Mouse (Mus musculus): Measurements from ENCODE around the gene Hoxa10. TPM values are rescaled to one million over a fixed set of nuclear protein-coding genes. Genes with fewer than 3 reads are reported as not detected.

The Hoxa10 gene
- polyA plus RNA-seq, 1 experiment from 2014 or later, result 20.2 TPM

DNA sequence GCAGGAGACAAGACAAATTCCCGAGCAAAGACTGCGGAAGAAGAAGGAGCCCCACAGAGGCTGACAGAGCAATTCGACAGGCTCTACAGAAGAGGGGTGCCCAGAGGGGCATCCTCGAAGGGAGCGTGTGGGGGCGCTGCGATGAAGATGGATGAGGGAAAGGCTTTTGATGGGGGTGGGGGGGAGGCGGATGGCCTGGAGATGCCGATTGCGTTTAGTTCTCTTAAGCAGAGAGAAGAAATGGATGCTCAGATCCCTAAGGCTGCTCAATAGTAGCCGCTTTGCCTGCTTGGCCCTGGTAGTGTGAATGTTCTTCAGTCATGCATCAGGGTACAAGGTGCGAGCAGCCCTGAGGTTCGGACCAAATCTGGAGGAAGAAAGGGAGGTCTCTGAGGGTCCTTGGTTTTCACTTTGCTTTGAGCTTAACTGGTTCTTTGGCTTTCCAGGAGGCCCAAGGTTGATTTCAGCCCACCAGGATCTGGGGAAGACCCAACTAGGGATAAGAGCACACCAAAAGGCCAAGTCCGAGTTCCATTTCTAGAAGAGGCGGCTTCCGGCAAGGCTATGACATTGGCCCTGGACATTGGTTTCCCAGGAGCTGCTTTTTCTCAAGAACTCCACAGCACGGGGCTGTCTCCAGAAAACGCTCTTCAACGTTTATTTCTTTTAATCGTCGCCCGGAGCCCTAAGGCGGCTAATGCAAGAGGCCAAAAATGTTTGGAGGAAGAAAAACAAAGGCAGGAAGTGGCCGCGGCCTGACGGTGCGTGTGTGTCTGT lies 8.2 kb upstream of the Hoxa10 start:
- Histone ChIP-seq H3K9me3 (no peaks in the 10 kb centered on the region), H3K4me3 (replicated peaks) (no peak overlapping the region; the same call in 1 of the 2 replicates), H3K27me3 (replicated peaks) (peaks cover 93% of the 10 kb centered on the region), H3K27ac (no peak overlapping the region), H3K4me1 (replicated peaks) (0 out of 2 replicates have a peak, but pooled peaks cover 19% of the 10 kb centered on the region), H3K4me2 (replicated peaks) (peak overlapping the region; percentile 30), H3K36me3 (no peaks in the 10 kb centered on the region), H3K9ac (0 out of 2 replicates have a peak overlapping the region, but pooled peaks have one; percentile 23)
- WGBS, result 2% methylated on average over 27 of the region's 27 CpGs
- no peak for ATAC-seq

DNA sequence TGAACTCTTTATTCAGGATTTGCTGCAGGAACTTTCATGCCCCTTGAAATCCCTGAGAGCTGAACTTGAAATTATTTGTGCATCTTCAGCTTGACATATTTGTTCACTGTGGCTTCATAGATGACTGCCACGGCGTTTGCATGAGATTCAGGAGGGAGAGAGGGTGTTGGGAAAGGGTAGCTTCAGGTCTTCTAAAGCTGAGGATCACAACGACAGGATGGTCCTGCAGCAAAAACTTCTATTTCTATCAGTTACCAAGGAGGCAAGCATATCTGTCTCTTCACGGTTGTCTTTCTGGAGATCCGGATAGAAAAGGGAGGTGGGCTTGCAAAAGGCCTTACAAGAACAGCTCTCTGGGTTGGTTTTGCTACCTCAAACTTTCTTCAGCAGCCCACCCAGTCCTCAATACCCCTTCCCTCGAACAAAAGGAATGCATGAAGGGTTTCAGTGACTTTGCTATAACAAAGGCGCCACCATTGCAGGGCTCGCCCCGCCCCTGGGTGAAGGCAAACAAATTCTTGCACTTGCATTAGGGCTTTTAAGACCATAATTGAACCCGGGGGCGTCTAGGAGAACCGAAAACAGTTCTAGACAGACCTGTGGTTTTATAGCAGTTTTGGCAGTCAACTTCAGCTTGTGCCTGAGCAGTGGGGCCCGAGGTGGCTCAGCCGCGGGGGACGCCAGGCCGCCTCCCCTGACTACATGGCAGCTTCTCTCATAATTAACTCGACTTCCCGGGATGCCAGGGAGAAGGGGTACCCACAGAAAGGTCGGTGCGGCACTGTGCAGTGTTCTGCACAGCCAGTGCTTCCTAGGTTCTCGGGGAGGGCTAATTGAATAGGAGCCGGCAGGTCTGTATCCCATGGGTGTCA lies 7.3 kb upstream of the Hoxa10 start:
- no peaks in the 10 kb centered on the region for H3K9me3 ChIP-seq
- peak overlapping the region; percentile 30 for H3K4me2 ChIP-seq (replicated peaks)
- H3K9ac ChIP-seq, result no peak overlapping the region
- H3K27ac ChIP-seq, result no peak overlapping the region
- H3K27me3 ChIP-seq (replicated peaks), result peaks cover 94% of the 10 kb centered on the region
- no peaks in the 10 kb centered on the region for H3K36me3 ChIP-seq
- H3K4me3 ChIP-seq (replicated peaks), result no peak overlapping the region
- H3K4me1 ChIP-seq (replicated peaks), result 0 out of 2 replicates have a peak, but pooled peaks cover 18% of the 10 kb centered on the region
- ATAC-seq, result no peak
- WGBS, result 2% methylated on average over 23 of the region's 23 CpGs

GRCm38 (mm10) chr6:52246916-52247315 lies 6.3 kb upstream of the Hoxa10 start:
- 6% methylated on average over 3 of the region's 3 CpGs for WGBS
- Histone ChIP-seq H3K36me3 (no peaks in the 10 kb centered on the region), H3K9me3 (no peaks in the 10 kb centered on the region), H3K4me1 (replicated peaks) (0 out of 2 replicates have a peak, but pooled peaks cover 18% of the 10 kb centered on the region), H3K27me3 (replicated peaks) (peaks cover 93% of the 10 kb centered on the region), H3K9ac (peak overlapping the region; percentile 36; the same call in 1 of the 2 replicates), H3K4me2 (replicated peaks) (peak overlapping the region; percentile 43), H3K27ac (no peak overlapping the region), H3K4me3 (replicated peaks) (peak overlapping the region; percentile 28; the same call in 1 of the 2 replicates)
- ATAC-seq, result no peak

GRCm38 (mm10) chr6:52246403-52246803 lies 5.7 kb upstream of the Hoxa10 start:
- no peak overlapping the region for H3K27ac ChIP-seq
- no peak for ATAC-seq
- no peaks in the 10 kb centered on the region for H3K9me3 ChIP-seq
- 0 out of 2 replicates have a peak, but pooled peaks cover 18% of the 10 kb centered on the region for H3K4me1 ChIP-seq (replicated peaks)
- WGBS, result under 1% methylated on average over 26 of the region's 26 CpGs
- peak overlapping the region; percentile 43 for H3K4me2 ChIP-seq (replicated peaks)
- H3K4me3 ChIP-seq (replicated peaks), result peak overlapping the region; percentile 28
- H3K36me3 ChIP-seq, result no peaks in the 10 kb centered on the region
- H3K27me3 ChIP-seq (replicated peaks), result peaks cover 93% of the 10 kb centered on the region
- H3K9ac ChIP-seq, result peak overlapping the region; percentile 36

- H3K27ac ChIP-seq, result peak within 1 kb of the TSS; percentile 60; the same call in 1 of the 2 replicates
- peaks cover 93% of the 10 kb centered on the region for H3K27me3 ChIP-seq (replicated peaks)
- H3K4me3 ChIP-seq (replicated peaks), result peak within 1 kb of the TSS; percentile 28
- WGBS, result under 1% methylated on average over 20 of the region's 20 CpGs
- no peaks in the 10 kb centered on the region for H3K36me3 ChIP-seq
- H3K4me2 ChIP-seq (replicated peaks), result peak within 1 kb of the TSS; percentile 43
- peaks cover 18% of the 10 kb centered on the region; the same call in 1 of the 2 replicates for H3K4me1 ChIP-seq (replicated peaks)
- ATAC-seq, result peak; percentile 51; the same call in 1 of the 2 replicates
- H3K9me3 ChIP-seq, result no peaks in the 10 kb centered on the region
- H3K9ac ChIP-seq, result peak within 1 kb of the TSS; percentile 36
Measured at GRCm38 (mm10) chr6:52245757-52246142, 5.1 kb upstream of the Hoxa10 start, which contains the start of gene Hoxa11. TSS of gene Hoxa11 (minus strand) at chr6:52245810.

GRCm38 (mm10) chr6:52245040-52245756 lies 4.5 kb upstream of the Hoxa10 start:
- ATAC-seq, result no peak
- WGBS, result 1% methylated on average over 71 of the region's 71 CpGs
- H3K27ac ChIP-seq, result 0 out of 2 replicates have a peak overlapping the region, but pooled peaks have one; percentile 27
- peak overlapping the region; percentile 21 for H3K9ac ChIP-seq
- peaks cover 20% of the 10 kb centered on the region; the same call in 1 of the 2 replicates for H3K4me1 ChIP-seq (replicated peaks)
- H3K4me2 ChIP-seq (replicated peaks), result peak overlapping the region; percentile 27
- no peaks in the 10 kb centered on the region for H3K36me3 ChIP-seq
- peak overlapping the region; percentile 28 for H3K4me3 ChIP-seq (replicated peaks)
- H3K9me3 ChIP-seq, result no peaks in the 10 kb centered on the region
- peaks cover 95% of the 10 kb centered on the region for H3K27me3 ChIP-seq (replicated peaks)

GRCm38 (mm10) chr6:52244471-52245039 lies 3.9 kb upstream of the Hoxa10 start:
- WGBS, result 3% methylated on average over 23 of the region's 23 CpGs
- peak overlapping the region; percentile 28 for H3K4me3 ChIP-seq (replicated peaks)
- peak overlapping the region; percentile 21 for H3K9ac ChIP-seq
- H3K4me2 ChIP-seq (replicated peaks), result peak overlapping the region; percentile 27
- H3K4me1 ChIP-seq (replicated peaks), result peaks cover 22% of the 10 kb centered on the region; the same call in 1 of the 2 replicates
- H3K27ac ChIP-seq, result no peak overlapping the region
- H3K27me3 ChIP-seq (replicated peaks), result peaks cover 95% of the 10 kb centered on the region
- no peaks in the 10 kb centered on the region for H3K9me3 ChIP-seq
- ATAC-seq, result no peak
- no peaks in the 10 kb centered on the region for H3K36me3 ChIP-seq

- WGBS, result 2% methylated on average over 12 of the region's 12 CpGs
- Histone ChIP-seq H3K27ac (no peak overlapping the region), H3K4me3 (replicated peaks) (peak overlapping the region; percentile 28)
Measured at GRCm38 (mm10) chr6:52243681-52244121, 3.0 kb upstream of the Hoxa10 start.

DNA sequence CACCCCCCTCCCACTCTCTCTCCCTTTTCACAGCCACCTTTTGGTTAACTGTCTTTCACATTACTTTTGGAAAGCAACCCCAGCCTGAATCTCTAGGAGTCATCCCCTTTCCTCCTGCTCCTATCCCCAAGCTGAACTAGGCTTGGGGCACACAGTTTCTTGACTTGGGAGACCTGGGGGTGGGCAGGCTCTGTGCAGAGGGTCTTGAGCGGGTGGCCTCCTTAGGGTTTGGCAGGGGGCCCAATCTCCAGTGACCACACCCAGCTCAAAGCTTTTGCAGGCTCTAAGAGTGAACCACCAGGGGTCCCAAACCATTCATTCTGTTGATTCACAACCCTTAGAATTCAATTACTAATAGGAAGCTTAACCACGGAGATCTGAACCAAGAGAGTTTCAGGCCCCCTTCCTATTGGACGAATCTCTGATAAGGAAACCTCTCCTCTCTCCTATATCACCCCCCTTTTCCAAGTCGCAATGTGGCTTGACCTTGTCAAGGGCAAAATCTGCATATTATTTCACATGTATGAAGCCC lies 2.2 kb upstream of the Hoxa10 start:
- H3K9ac ChIP-seq, result no peak overlapping the region
- H3K9me3 ChIP-seq, result no peaks in the 10 kb centered on the region
- WGBS, result 13% methylated on average over 4 of the region's 4 CpGs
- H3K4me3 ChIP-seq (replicated peaks), result no peak overlapping the region
- H3K27ac ChIP-seq, result no peak overlapping the region
- H3K27me3 ChIP-seq (replicated peaks), result peaks cover 87% of the 10 kb centered on the region
- H3K4me1 ChIP-seq (replicated peaks), result peaks cover 22% of the 10 kb centered on the region; the same call in 1 of the 2 replicates
- H3K4me2 ChIP-seq (replicated peaks), result peak overlapping the region; percentile 15; the same call in 1 of the 2 replicates
- ATAC-seq, result no peak
- no peaks in the 10 kb centered on the region for H3K36me3 ChIP-seq

More at GRCm38 (mm10) chr6:52243681-52244121, 3.0 kb upstream of the Hoxa10 start:
- peaks cover 22% of the 10 kb centered on the region; the same call in 1 of the 2 replicates for H3K4me1 ChIP-seq (replicated peaks)
- no peaks in the 10 kb centered on the region for H3K36me3 ChIP-seq
- no peaks in the 10 kb centered on the region for H3K9me3 ChIP-seq
- peaks cover 92% of the 10 kb centered on the region for H3K27me3 ChIP-seq (replicated peaks)
- peak overlapping the region; percentile 15 for H3K4me2 ChIP-seq (replicated peaks)
- ATAC-seq, result no peak
- no peak overlapping the region for H3K9ac ChIP-seq

- H3K27me3 ChIP-seq (replicated peaks), result peaks cover 89% of the 10 kb centered on the region
- H3K9me3 ChIP-seq, result no peaks in the 10 kb centered on the region
- peaks cover 19% of the 10 kb centered on the region; the same call in 1 of the 2 replicates for H3K4me1 ChIP-seq (replicated peaks)
- no peak for ATAC-seq
- no peaks in the 10 kb centered on the region for H3K36me3 ChIP-seq
- H3K4me3 ChIP-seq (replicated peaks), result no peak overlapping the region
- no peak overlapping the region for H3K9ac ChIP-seq
- 0 out of 2 replicates have a peak overlapping the region, but pooled peaks have one; percentile 40 for H3K4me2 ChIP-seq (replicated peaks)
- 7% methylated on average over 9 of the region's 9 CpGs for WGBS
- H3K27ac ChIP-seq, result no peak overlapping the region
Measured at GRCm38 (mm10) chr6:52241001-52241621, 457 bp upstream of the Hoxa10 start.
